Mouse (Mus musculus) bone marrow, adult 2 months (tissue): ENCODE measurements around the gene 1700086D15Rik.

Experiments used
- CTCF ChIP-seq: fragments of 200-500 bp; IDR thresholded peaks from 2 replicates; pipeline ENCODE4 v1.5.1; 2011; ENCODE audit warnings: low read length, control low read depth; ENCODE audit not compliant: control insufficient read depth, insufficient read depth
- POLR2A ChIP-seq: fragments of 200-500 bp; IDR thresholded peaks from 2 replicates; pipeline ENCODE4 v1.6.1; 2011; ENCODE audit warnings: low read depth, mild to moderate bottlenecking, control low read depth, low read length, borderline replicate concordance; ENCODE audit not compliant: control insufficient read depth

- TF ChIP-seq CTCF (no peak), POLR2A (no peak)
These were observed 3.1 kb upstream of the 1700086D15Rik start, which contains the start of gene Arhgap44 for GRCm38 (mm10) chr11:65162767-65163120.
